In genomic region chr13:107372666-107373065, GRCm38 (mm10) we compare ENCODE assay signal across 16 mouse cellular contexts.
"Had no signal": no experiment of that assay in that cellular context is flagged by ENCODE, and none has a peak within 500 bp of the region (broad histone marks: within the 10 kb centered on the region; RNA-seq: fewer than 3 reads in every experiment).

No protein-coding gene starts in this region.

- H3K27ac ChIP-seq: limb, embryonic 15.5 days; liver, embryonic 12.5 days; liver, embryonic 14.5 days; macrophage; midbrain, embryonic 13.5 days; midbrain, embryonic 15.5 days; neural tube, embryonic 12.5 days; stomach, embryonic 15.5 days; stomach, postnatal 0 days had no signal

- DNase-seq: right cerebral cortex, postnatal 14 days; thymus, adult 2 months; thymus, postnatal 25 days; thymus, postnatal 4 days had no signal

- ATAC-seq: liver, embryonic 12.5 days; midbrain, embryonic 13.5 days; midbrain, embryonic 15.5 days had no signal

- H3K4me2 ChIP-seq: limb, embryonic 15.5 days; liver, embryonic 12.5 days; midbrain, embryonic 11.5 days; midbrain, embryonic 13.5 days; midbrain, embryonic 15.5 days; neural tube, embryonic 12.5 days; stomach, embryonic 15.5 days had no signal

- H3K36me3 ChIP-seq: limb, embryonic 15.5 days; liver, embryonic 12.5 days; midbrain, embryonic 13.5 days; midbrain, embryonic 15.5 days; neural tube, embryonic 12.5 days; stomach, embryonic 15.5 days had no signal

- H3K4me3 ChIP-seq: limb, embryonic 15.5 days; liver, embryonic 12.5 days; megakaryocyte, embryonic 14.5 days; midbrain, embryonic 13.5 days; midbrain, embryonic 15.5 days; neural tube, embryonic 12.5 days had no signal

- H3K4me1 ChIP-seq: limb, embryonic 15.5 days; liver, embryonic 12.5 days; midbrain, embryonic 13.5 days; midbrain, embryonic 15.5 days; neural tube, embryonic 12.5 days; stomach, embryonic 15.5 days had no signal

- H3K9ac ChIP-seq: limb, embryonic 15.5 days; liver, embryonic 12.5 days; liver, embryonic 14.5 days; lung, embryonic 14.5 days; midbrain, embryonic 13.5 days; midbrain, embryonic 15.5 days; neural tube, embryonic 12.5 days; stomach, embryonic 15.5 days had no signal

- H3K9me3 ChIP-seq: limb, embryonic 15.5 days; liver, embryonic 12.5 days; megakaryocyte, embryonic 14.5 days; midbrain, embryonic 13.5 days; midbrain, embryonic 15.5 days; neural tube, embryonic 12.5 days; stomach, embryonic 15.5 days had no signal

- H3K27me3 ChIP-seq: limb, embryonic 15.5 days; liver, embryonic 12.5 days; midbrain, embryonic 13.5 days; midbrain, embryonic 15.5 days; neural tube, embryonic 12.5 days; stomach, embryonic 15.5 days had no signal
